Mouse (Mus musculus) E14TG2a.4 (cell line): ENCODE data around the gene Hoxa10.

Source experiments
- H3K27me3 ChIP-seq: 2 replicates; pipeline ENCODE4 v1.6.1; 2014; ENCODE audit warnings: low read length, control low read depth; ENCODE audit not compliant: insufficient read depth
- H3K36me3 ChIP-seq: 2 replicates; pipeline ENCODE4 v1.6.1; 2014; ENCODE audit warnings: low read length, control low read depth; ENCODE audit not compliant: insufficient read depth
- H3K4me1 ChIP-seq: replicated peaks from 2 replicates; pipeline ENCODE4 v1.6.1; 2014; ENCODE audit warnings: low read depth, low read length, control low read depth
- H3K4me3 ChIP-seq: replicated peaks from 2 replicates; pipeline ENCODE4 v1.5.1; 2014; ENCODE audit warnings: mild to moderate bottlenecking, low read length
- H3K9me3 ChIP-seq: 2 replicates; pipeline ENCODE4 v1.6.1; 2014; ENCODE audit warnings: low read length, control low read depth
- CTCF ChIP-seq: conservative IDR thresholded peaks from 2 replicates; pipeline ENCODE4 v1.5.1; 2014; ENCODE audit warnings: low read length
- NANOG ChIP-seq: IDR thresholded peaks from 2 replicates; pipeline ENCODE4 v1.6.1; 2014; ENCODE audit warnings: borderline replicate concordance, low read length, mixed read lengths
- POU5F1 ChIP-seq: IDR thresholded peaks from 2 replicates; pipeline ENCODE4 v1.6.1; 2014; ENCODE audit warnings: low read length, borderline replicate concordance

Gene Hoxa10

GRCm38 (mm10) chr6:52185222-52185621 lies 55.4 kb downstream of the Hoxa10 start:
- Histone ChIP-seq H3K4me3 (no peak overlapping the region), H3K36me3 (no peaks in the 10 kb centered on the region), H3K4me1 (peaks cover 18% of the 10 kb centered on the region), H3K9me3 (no peaks in the 10 kb centered on the region), H3K27me3 (peaks cover 99% of the 10 kb centered on the region)
- TF ChIP-seq NANOG (no peak), CTCF (no peak), POU5F1 (no peak)

GRCm38 (mm10) chr6:52184668-52185067 lies 56.0 kb downstream of the Hoxa10 start:
- Histone ChIP-seq H3K4me1 (peaks cover 20% of the 10 kb centered on the region), H3K4me3 (no peak overlapping the region), H3K9me3 (no peaks in the 10 kb centered on the region), H3K36me3 (no peaks in the 10 kb centered on the region), H3K27me3 (peaks cover 99% of the 10 kb centered on the region)
- TF ChIP-seq CTCF (no peak), NANOG (no peak), POU5F1 (no peak)

DNA sequence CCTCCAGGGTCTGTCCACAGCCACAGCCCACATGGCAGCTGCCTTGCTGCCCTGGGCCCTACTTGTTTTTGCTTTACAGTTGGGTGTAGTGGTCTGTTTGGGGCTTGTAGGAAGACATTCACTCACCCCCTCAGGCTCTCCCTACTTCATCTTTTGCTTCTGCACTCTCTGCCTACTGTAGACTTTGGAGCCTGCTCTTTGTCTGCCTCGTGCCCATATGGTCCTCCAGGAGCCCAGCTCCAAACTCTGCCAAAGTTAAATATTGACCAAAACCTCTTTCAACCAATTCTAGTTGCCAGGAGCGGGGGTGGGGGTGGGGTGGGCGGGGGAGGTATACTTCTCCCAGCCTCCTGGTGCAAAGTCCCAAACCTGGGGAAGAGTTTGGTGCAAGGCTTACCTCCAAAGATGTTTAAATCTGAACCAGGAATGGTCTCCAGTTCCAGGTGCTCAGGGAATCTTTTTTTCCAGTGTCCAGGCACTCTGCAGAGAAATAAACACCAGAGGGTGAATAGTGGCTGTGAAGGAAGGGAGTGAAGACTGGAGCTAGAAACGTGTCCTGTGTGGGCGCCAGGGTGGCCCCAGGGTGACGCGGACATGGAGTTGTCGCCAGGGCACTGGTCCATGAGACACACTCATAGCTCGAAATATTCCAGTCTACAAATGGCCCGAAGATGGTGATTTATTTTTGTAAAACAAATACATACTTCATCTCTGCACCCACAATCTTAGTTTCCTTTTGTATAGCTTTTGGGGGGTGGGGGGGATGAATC lies 57.2 kb downstream of the Hoxa10 start:
- H3K4me3 ChIP-seq, result no peak overlapping the region
- peaks cover 99% of the 10 kb centered on the region for H3K27me3 ChIP-seq
- peaks cover 23% of the 10 kb centered on the region for H3K4me1 ChIP-seq
- H3K36me3 ChIP-seq, result no peaks in the 10 kb centered on the region
- H3K9me3 ChIP-seq, result no peaks in the 10 kb centered on the region
- TF ChIP-seq CTCF, result no peak
- TF ChIP-seq NANOG, result no peak

DNA sequence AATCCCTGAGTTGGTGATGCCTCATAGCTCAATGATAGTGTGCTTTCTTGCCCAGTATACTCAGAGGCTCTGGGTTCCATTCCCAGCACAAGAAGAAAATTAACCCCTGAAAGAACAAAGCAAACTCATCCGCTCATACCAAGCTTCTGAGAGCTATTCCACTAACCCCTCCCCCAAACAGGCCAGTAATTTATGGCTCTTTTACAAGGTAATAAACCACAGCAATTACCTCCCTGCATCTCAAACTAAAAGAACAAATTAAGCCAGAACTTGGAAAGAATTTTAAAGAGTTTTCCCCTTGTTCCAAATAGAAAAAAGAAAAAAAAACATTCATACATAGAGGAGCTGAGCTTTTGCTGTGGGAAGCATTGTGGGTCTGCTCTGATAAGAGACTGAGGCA lies 57.9 kb downstream of the Hoxa10 start:
- no peak for TF ChIP-seq NANOG
- TF ChIP-seq POU5F1, result no peak
- TF ChIP-seq CTCF, result no peak

GRCm38 (mm10) chr6:52182030-52182429 lies 58.6 kb downstream of the Hoxa10 start:
- Histone ChIP-seq H3K27me3 (peaks cover 99% of the 10 kb centered on the region), H3K4me1 (peaks cover 29% of the 10 kb centered on the region), H3K36me3 (no peaks in the 10 kb centered on the region), H3K4me3 (no peak overlapping the region), H3K9me3 (no peaks in the 10 kb centered on the region)
- TF ChIP-seq POU5F1 (no peak), CTCF (no peak), NANOG (no peak)

More for the DNA sequence above, 57.9 kb downstream of the Hoxa10 start:
- Histone ChIP-seq H3K36me3 (no peaks in the 10 kb centered on the region), H3K27me3 (peaks cover 99% of the 10 kb centered on the region), H3K9me3 (no peaks in the 10 kb centered on the region), H3K4me3 (no peak overlapping the region), H3K4me1 (peaks cover 23% of the 10 kb centered on the region)
